Mouse (Mus musculus) forebrain, embryonic 14.5 days (tissue): ENCODE data around the gene Ociad2. TPM values are rescaled to one million over a fixed set of nuclear protein-coding genes. Genes with fewer than 3 reads are reported as not detected.

Experiments
- ATAC-seq: fragments of 200-750 bp; cut with Nextera tagmentation; 2 replicates; pipeline ENCODE4 v1.8.0; 2017; ENCODE audit warnings: mild to moderate bottlenecking, moderate library complexity
- DNase-seq: peaks from one replicate; pipeline ENCODE4 v3.0.0-alpha.2; 2015; ENCODE audit warnings: low spot score
- H3K27ac ChIP-seq: fragments of 300-500 bp; sonication (generic); 2 replicates; pipeline ENCODE4 v1.5.1; 2014; ENCODE audit warnings: low read depth, mild to moderate bottlenecking, control low read depth, low read length, moderate library complexity
- H3K27me3 ChIP-seq: fragments of 300-500 bp; sonication (generic); replicated peaks from 2 replicates; pipeline ENCODE4 v1.6.1; 2014; ENCODE audit warnings: low read length, control low read depth, mixed read lengths; ENCODE audit not compliant: control insufficient read depth, insufficient read depth
- H3K36me3 ChIP-seq: fragments of 300-500 bp; sonication (generic); 2 replicates; pipeline ENCODE4 v1.6.1; 2014; ENCODE audit warnings: low read length, control low read depth; ENCODE audit not compliant: control insufficient read depth, insufficient read depth
- H3K4me1 ChIP-seq: fragments of 300-500 bp; sonication (generic); 2 replicates; pipeline ENCODE4 v1.6.1; 2014; ENCODE audit warnings: antibody characterized with exemption, low read length, control low read depth; ENCODE audit not compliant: control insufficient read depth, insufficient read depth
- H3K4me2 ChIP-seq: fragments of 300-500 bp; sonication (generic); 2 replicates; pipeline ENCODE4 v1.6.1; 2014; ENCODE audit warnings: mild to moderate bottlenecking, control low read depth, low read length
- H3K4me3 ChIP-seq: fragments of 300-500 bp; sonication (generic); 2 replicates; pipeline ENCODE4 v1.5.1; 2014; ENCODE audit warnings: low read depth, low read length, control low read depth
- H3K9ac ChIP-seq: fragments of 300-500 bp; sonication (generic); 2 replicates; pipeline ENCODE4 v1.6.1; 2014; ENCODE audit warnings: mild to moderate bottlenecking, low read length, control low read depth, moderate library complexity
- H3K9me3 ChIP-seq: fragments of 300-500 bp; sonication (generic); replicated peaks from 2 replicates; pipeline ENCODE4 v1.6.1; 2016; ENCODE audit warnings: low read length, control low read depth, mixed read lengths; ENCODE audit not compliant: control insufficient read depth
- WGBS: fragments of 180-500 bp; shearing (Covaris S2); extraction: QIAGEN DNeasy Blood & Tissue Kit; methylation state at CpG from one replicate; pipeline ENCODE4 v1.1.7; 2014; 5-methylcytosine and 5-hydroxymethylcytosine counted together
- polyA plus RNA-seq: library from polyadenylated mRNA; unstranded; fragments of >200 nt; fragmentation: Nextera tagmentation; extraction: Ambion mirVana; gene quantifications from 2 replicates; pipeline ENCODE4 v1.2.1, GENCODE M21; 2014

Gene Ociad2
- polyA plus RNA-seq, 1 experiment from 2014 or later, result 14.5 TPM

DNA sequence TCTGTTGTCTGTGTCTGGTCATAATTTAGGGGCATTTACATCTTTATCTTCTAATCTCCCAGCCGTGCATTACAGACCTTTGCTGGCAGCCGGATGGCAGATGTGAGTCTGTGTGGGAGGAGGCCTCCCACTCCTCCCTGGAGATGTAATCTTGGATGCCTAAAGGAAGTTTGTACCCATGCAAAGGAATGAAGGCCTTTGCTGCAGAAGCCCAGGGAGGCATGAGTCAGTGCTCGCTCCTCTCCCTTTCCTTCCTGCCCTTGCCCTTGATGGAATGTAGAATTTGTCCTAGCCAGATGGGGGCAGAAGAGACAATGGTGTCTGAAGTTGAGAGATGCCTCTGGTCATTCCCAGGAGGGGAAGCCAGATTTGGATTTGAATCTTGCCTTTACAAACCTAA, 32.4 kb upstream of the Ociad2 start:
- Histone ChIP-seq H3K36me3 (no peaks in the 10 kb centered on the region), H3K4me3 (no peak overlapping the region), H3K27me3 (no peaks in the 10 kb centered on the region), H3K4me2 (no peak overlapping the region), H3K9ac (no peak overlapping the region), H3K4me1 (no peaks in the 10 kb centered on the region), H3K9me3 (no peaks in the 10 kb centered on the region), H3K27ac (no peak overlapping the region)
- 82% methylated on average over 3 of the region's 3 CpGs for WGBS
- ATAC-seq (no peak), DNase-seq (no peak)

DNA sequence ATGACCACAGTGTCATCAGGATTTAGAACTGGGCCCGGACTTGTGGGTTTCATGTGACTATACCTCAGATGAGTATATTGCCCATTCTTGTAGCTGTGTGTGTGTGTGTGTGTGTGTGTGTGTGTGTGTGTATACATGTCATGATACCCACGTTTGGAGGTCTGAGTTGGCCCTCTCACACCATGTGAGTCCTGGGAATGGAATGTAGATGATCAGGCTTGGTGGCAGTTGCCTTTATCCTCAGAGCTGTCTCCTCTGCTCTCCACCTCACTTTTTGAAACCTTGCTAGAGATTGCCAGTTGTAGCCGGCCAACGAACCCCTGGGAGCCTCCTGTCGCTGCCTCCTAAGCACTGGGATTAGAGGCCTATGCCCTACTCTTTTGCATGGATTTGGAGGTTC, 31.8 kb upstream of the Ociad2 start:
- DNase-seq, result no peak
- no peak overlapping the region for H3K27ac ChIP-seq
- no peaks in the 10 kb centered on the region for H3K4me1 ChIP-seq
- no peaks in the 10 kb centered on the region for H3K27me3 ChIP-seq
- no peak overlapping the region for H3K4me2 ChIP-seq
- no peaks in the 10 kb centered on the region for H3K9me3 ChIP-seq
- H3K4me3 ChIP-seq, result no peak overlapping the region
- no peak overlapping the region for H3K9ac ChIP-seq
- no peak for ATAC-seq
- WGBS, result 68% methylated on average over 5 of the region's 5 CpGs
- H3K36me3 ChIP-seq, result no peaks in the 10 kb centered on the region

DNA sequence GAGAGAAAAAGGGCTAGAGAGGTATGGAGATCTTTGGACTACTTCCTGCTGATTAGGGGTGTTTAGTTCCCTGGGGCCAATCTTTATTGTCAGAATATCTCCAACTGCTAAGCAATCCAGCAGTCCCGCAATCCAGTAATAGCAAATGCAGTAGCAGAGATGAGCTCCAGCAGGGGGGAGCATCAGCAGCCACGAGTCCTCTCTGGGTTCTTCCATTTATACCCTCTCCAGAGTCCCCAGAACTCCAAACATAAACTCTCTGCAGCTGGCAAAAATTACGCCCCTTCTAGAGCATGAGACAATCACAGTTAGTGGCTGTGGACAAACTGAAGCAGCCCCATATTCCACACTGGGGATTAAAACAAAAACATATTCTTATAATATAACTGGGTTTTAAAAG, 28.9 kb upstream of the Ociad2 start:
- WGBS, result 57% methylated on average over 3 of the region's 3 CpGs
- no peak overlapping the region for H3K9ac ChIP-seq
- no peaks in the 10 kb centered on the region for H3K4me1 ChIP-seq
- no peak for ATAC-seq
- H3K4me3 ChIP-seq, result no peak overlapping the region
- no peak for DNase-seq
- no peak overlapping the region for H3K4me2 ChIP-seq
- H3K27me3 ChIP-seq, result no peaks in the 10 kb centered on the region
- no peaks in the 10 kb centered on the region for H3K36me3 ChIP-seq
- H3K9me3 ChIP-seq, result no peaks in the 10 kb centered on the region
- H3K27ac ChIP-seq, result no peak overlapping the region

DNA sequence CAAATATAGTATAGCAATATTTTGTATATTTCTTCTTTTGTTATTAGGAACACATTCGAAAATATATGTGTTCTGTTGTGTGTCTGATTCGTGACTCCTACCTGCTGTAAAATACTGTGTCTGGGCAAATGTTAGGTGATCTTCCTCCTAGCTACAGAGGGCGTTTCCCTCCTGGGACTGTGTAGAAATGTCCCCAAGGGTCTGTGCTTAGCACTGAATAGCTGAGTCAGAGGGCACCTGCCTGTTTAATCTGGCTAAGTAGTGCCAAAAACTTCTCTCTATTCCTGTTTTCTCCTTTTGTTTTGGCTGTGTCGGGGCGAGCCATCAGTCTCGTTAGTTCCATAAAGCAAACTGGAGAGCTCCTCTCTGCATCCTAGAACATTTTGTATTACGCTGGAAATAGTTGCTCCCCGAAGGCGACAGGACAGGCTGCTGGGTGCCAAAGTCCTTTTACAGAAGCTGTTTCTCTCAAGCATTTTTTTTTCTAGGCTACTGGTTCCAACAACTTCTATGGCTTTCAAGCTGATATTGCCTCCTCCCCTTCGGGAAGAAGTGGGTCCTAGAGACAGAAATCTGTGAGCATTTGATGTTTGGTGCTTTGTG, 28.1 kb upstream of the Ociad2 start:
- Histone ChIP-seq H3K4me1 (no peaks in the 10 kb centered on the region), H3K36me3 (no peaks in the 10 kb centered on the region), H3K9me3 (no peaks in the 10 kb centered on the region), H3K9ac (no peak overlapping the region), H3K4me2 (no peak overlapping the region), H3K27ac (no peak overlapping the region), H3K27me3 (no peaks in the 10 kb centered on the region), H3K4me3 (no peak overlapping the region)
- DNase-seq, result no peak
- WGBS, result 58% methylated on average over 10 of the region's 10 CpGs
- ATAC-seq, result no peak

DNA sequence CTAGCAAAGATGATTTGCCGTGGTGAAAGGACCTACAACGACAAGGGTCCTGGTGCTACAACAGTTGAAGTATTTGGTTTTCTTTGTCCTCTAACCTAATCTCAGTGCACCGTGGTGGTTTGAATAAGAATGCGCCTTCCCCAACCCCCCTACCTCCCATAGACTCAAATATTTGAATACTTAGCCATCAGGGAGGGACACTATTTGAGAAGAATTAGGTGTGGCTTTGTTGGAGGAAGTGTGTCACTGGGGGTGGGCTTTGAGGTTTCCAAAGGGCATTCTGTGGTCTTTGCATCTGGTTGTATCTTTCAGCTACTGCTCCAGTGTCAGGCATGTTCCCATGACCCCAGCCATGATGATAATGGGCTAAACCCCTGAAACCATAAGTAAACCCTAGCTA, 27.1 kb upstream of the Ociad2 start:
- Histone ChIP-seq H3K27ac (no peak overlapping the region), H3K4me3 (no peak overlapping the region), H3K9me3 (no peaks in the 10 kb centered on the region), H3K4me1 (no peaks in the 10 kb centered on the region), H3K9ac (no peak overlapping the region), H3K27me3 (no peaks in the 10 kb centered on the region), H3K36me3 (no peaks in the 10 kb centered on the region), H3K4me2 (no peak overlapping the region)
- DNase-seq (no peak), ATAC-seq (no peak)
- WGBS, result 77% methylated on average over 4 of the region's 4 CpGs

DNA sequence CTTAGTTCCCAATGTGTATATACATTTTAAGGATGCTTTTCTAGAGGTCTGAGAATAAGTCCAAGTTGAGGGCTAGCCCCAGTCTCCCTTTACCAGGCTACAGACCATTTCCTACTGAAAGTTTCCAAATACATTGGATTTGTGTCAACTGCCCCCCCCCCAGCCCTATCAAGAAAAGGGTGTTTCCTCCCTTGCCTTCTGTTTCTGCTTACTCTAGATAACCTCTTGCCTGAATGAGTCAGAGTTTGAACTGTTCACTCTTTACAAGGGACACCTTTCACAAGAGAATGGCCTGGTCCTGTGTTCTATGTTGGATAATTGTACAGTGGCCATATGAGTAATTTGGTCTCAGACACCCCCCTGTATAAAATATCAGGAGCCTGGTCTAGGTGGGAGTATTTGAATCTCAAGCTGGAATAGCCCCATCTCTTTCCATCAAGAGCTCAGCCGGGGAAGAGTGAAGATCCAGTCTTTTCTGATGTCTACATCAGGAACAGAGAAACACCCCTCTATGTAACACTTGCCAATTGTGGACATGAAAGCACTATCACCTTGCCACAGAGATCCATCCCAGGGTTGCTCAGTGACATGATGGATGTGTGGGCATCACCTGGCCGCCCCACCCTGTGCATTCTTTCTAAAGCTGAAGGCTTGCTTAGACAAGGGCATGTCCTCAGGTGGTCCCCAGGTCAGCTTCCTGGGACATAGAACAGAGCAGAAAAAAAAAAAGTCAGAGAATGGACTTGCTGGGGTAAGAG, 23.5 kb upstream of the Ociad2 start:
- Histone ChIP-seq H3K4me3 (no peak overlapping the region), H3K36me3 (no peaks in the 10 kb centered on the region), H3K9ac (no peak overlapping the region), H3K9me3 (no peaks in the 10 kb centered on the region), H3K27me3 (no peaks in the 10 kb centered on the region), H3K4me1 (no peaks in the 10 kb centered on the region), H3K4me2 (no peak overlapping the region), H3K27ac (no peak overlapping the region)
- ATAC-seq, result no peak
- WGBS, result 92% methylated on average over 2 of the region's 2 CpGs
- no peak for DNase-seq

DNA sequence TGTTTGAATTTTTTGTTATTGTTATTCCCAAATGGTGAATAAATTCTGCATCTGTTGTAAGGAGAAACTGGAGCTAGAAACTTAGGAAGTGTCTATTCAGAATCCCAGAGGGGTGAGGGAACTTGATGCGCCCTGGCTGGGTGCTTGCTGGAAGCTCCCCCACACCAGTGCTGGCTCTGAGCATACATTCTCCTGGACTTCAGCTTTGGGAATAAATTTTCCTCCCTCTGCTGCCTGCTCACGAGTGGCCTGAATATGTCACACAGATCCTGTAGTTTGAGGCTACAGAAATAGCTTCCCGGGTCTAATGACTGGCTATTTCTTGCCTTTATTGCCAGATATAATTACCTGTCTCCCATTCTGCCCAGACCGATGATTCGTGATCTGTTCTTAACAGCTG, 22.0 kb upstream of the Ociad2 start:
- H3K4me2 ChIP-seq, result no peak overlapping the region
- DNase-seq, result no peak
- WGBS, result 82% methylated on average over 5 of the region's 5 CpGs
- no peaks in the 10 kb centered on the region for H3K9me3 ChIP-seq
- H3K27ac ChIP-seq, result no peak overlapping the region
- ATAC-seq, result no peak
- no peaks in the 10 kb centered on the region for H3K36me3 ChIP-seq
- no peak overlapping the region for H3K9ac ChIP-seq
- no peaks in the 10 kb centered on the region for H3K27me3 ChIP-seq
- no peaks in the 10 kb centered on the region for H3K4me1 ChIP-seq
- H3K4me3 ChIP-seq, result no peak overlapping the region

DNA sequence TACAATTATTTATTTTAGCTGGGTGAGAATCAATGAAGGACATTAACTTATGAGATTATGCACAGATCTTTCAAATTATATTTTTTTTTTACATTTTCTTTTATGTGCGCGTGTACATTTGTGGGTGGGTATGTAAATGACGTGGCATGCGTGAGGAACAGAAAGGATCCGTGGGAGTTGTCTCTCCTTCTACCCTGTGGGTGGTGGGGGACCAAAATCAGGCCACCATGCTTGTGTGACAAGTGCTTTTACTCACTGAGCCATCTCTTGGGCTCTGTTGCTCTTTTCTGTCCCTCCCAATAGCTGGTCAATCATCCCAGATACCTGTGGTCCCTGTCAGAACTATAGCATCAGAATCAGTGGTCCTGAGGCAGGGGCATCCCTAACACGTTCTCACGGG, 21.5 kb upstream of the Ociad2 start:
- H3K27me3 ChIP-seq, result no peaks in the 10 kb centered on the region
- no peak overlapping the region for H3K4me2 ChIP-seq
- no peaks in the 10 kb centered on the region for H3K4me1 ChIP-seq
- H3K27ac ChIP-seq, result no peak overlapping the region
- H3K9ac ChIP-seq, result no peak overlapping the region
- no peak for ATAC-seq
- H3K9me3 ChIP-seq, result no peaks in the 10 kb centered on the region
- no peaks in the 10 kb centered on the region for H3K36me3 ChIP-seq
- no peak for DNase-seq
- no peak overlapping the region for H3K4me3 ChIP-seq
- 89% methylated on average over 7 of the region's 7 CpGs for WGBS

DNA sequence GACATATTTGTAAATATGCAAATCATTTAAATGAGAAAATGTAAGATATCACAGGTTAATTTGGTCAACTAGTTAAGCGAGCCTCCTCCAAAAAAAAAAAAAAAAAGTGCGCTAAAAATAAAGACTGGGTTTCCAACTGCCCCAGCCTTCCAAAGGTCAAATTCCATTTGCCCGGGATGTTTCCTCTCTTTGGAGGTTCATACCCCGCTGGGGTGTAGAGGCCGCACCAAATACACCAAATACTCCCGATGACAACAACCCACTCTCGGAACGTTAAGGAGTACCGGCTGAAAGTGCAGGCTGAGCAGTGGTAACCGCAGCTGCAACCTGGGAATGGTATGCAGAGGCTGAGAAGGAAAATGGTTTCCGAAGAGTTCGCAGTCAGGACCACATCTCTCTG, 19.4 kb upstream of the Ociad2 start:
- Histone ChIP-seq H3K9ac (no peak overlapping the region), H3K36me3 (no peaks in the 10 kb centered on the region), H3K4me2 (peak overlapping the region; percentile 16; the same call in 1 of the 2 replicates), H3K9me3 (no peaks in the 10 kb centered on the region), H3K27me3 (no peaks in the 10 kb centered on the region), H3K27ac (no peak overlapping the region), H3K4me1 (no peaks in the 10 kb centered on the region), H3K4me3 (no peak overlapping the region)
- 39% methylated on average over 12 of the region's 12 CpGs for WGBS
- ATAC-seq (no peak), DNase-seq (no peak)
